Mouse (Mus musculus) megakaryocyte, embryonic 14.5 days (primary cell): ENCODE measurements at regions not wholly inside any gene's neighbourhood (a gene's known extent, or its start where the extent isn't known, plus 50 kb on each side); places are given as distances from the start of the nearest gene placed in this dataset.

Experiments
- FLI1 ChIP-seq: IDR thresholded peaks from 2 replicates; pipeline ENCODE4 v1.6.1; 2012; ENCODE audit warnings: low read length, inconsistent platforms, mixed read lengths
- GATA1 ChIP-seq: IDR thresholded peaks from 3 replicates; pipeline ENCODE4 v1.6.1; 2012; ENCODE audit warnings: mixed read lengths, low read length, inconsistent platforms, borderline replicate concordance

- TF ChIP-seq GATA1, result no peak
- TF ChIP-seq FLI1, result no peak
Measured at GRCm38 (mm10) chr2:74014201-74014600, 103.1 kb upstream of the Atp5g3 start.
